Mouse (Mus musculus) heart, embryonic 14.5 days (tissue): ENCODE measurements around the gene Fam129a. TPM values are rescaled to one million over a fixed set of nuclear protein-coding genes. Genes with fewer than 3 reads are reported as not detected.

Experiments used
- ATAC-seq: fragments of 200-750 bp; cut with Nextera tagmentation; 2 replicates; pipeline ENCODE4 v1.8.0; 2017; ENCODE audit warnings: low read depth, moderate TSS enrichment; ENCODE audit not compliant: insufficient number of reproducible peaks, insufficient read depth, low FRiP score
- H3K27ac ChIP-seq, 2 experiments: fragments of 200-500 bp in 1 of 2; fragments of 300-500 bp in 1 of 2; sonication (generic) in 1 of 2; replicated peaks in 1 of 2; 2 replicates each; pipeline ENCODE4 v1.5.1; 2012 to 2014; ENCODE audit warnings: low read depth in 2 of 2, low read length in 2 of 2, control low read depth in 1 of 2, mild to moderate bottlenecking in 1 of 2, mixed read lengths in 1 of 2; ENCODE audit not compliant: control insufficient read depth in 1 of 2, insufficient read depth in 1 of 2
- H3K27me3 ChIP-seq: fragments of 300-500 bp; sonication (generic); 2 replicates; pipeline ENCODE4 v1.6.1; 2014; ENCODE audit warnings: mild to moderate bottlenecking, low read length, control low read depth; ENCODE audit not compliant: control insufficient read depth, insufficient read depth
- H3K36me3 ChIP-seq: fragments of 300-500 bp; sonication (generic); 2 replicates; pipeline ENCODE4 v1.6.1; 2014; ENCODE audit warnings: mild to moderate bottlenecking, control low read depth, low read length, mixed read lengths; ENCODE audit not compliant: control insufficient read depth, insufficient read depth
- H3K4me1 ChIP-seq, 2 experiments: fragments of 200-500 bp in 1 of 2; fragments of 300-500 bp in 1 of 2; sonication (generic) in 1 of 2; 2 replicates each; pipeline ENCODE4 v1.6.1; 2012 to 2014; ENCODE audit warnings: low read length in 2 of 2, control low read depth in 1 of 2, mixed read lengths in 1 of 2; ENCODE audit not compliant: control insufficient read depth in 2 of 2, insufficient read depth in 2 of 2
- H3K4me2 ChIP-seq: fragments of 300-500 bp; sonication (generic); 2 replicates; pipeline ENCODE4 v1.6.1; 2014; ENCODE audit warnings: mild to moderate bottlenecking, low read length
- H3K4me3 ChIP-seq, 2 experiments: fragments of 200-500 bp in 1 of 2; fragments of 300-500 bp in 1 of 2; sonication (generic) in 1 of 2; 2 replicates each; pipeline ENCODE4 v1.5.1; 2012 to 2014; ENCODE audit warnings: low read length in 2 of 2, mild to moderate bottlenecking in 2 of 2, control low read depth in 1 of 2, low read depth in 1 of 2, moderate library complexity in 1 of 2; ENCODE audit not compliant: control insufficient read depth in 1 of 2, insufficient read depth in 1 of 2
- H3K9ac ChIP-seq: fragments of 300-500 bp; sonication (generic); 2 replicates; pipeline ENCODE4 v1.6.1; 2014; ENCODE audit warnings: mild to moderate bottlenecking, low read length
- H3K9me3 ChIP-seq: fragments of 300-500 bp; sonication (generic); 2 replicates; pipeline ENCODE4 v1.6.1; 2016; ENCODE audit warnings: low read length, control low read depth; ENCODE audit not compliant: control insufficient read depth
- WGBS: fragments of 180-500 bp; shearing (Covaris S2); extraction: QIAGEN DNeasy Blood & Tissue Kit; methylation state at CpG from one replicate; pipeline ENCODE4 v1.1.7; 2014; 5-methylcytosine and 5-hydroxymethylcytosine counted together
- polyA plus RNA-seq: library from polyadenylated mRNA; unstranded; fragments of >200 nt; fragmentation: Nextera tagmentation; extraction: Ambion mirVana; gene quantifications from 2 replicates; pipeline ENCODE4 v1.2.1, GENCODE M21; 2014

Fam129a gene
- polyA plus RNA-seq, 1 experiment from 2014 or later: 5.8 TPM

GRCm38 (mm10) chr1:151716024-151716710, 145.2 kb downstream of the Fam129a start:
- Histone ChIP-seq H3K27me3 (no peaks in the 10 kb centered on the region), H3K4me3 (no peak overlapping the region), H3K4me1 (no peaks in the 10 kb centered on the region), H3K27ac (no peak overlapping the region), H3K9ac (no peak overlapping the region), H3K4me2 (no peak overlapping the region), H3K36me3 (no peaks in the 10 kb centered on the region), H3K9me3 (no peaks in the 10 kb centered on the region)
- WGBS: 65% methylated on average over 11 of the region's 11 CpGs
- ATAC-seq: no peak

GRCm38 (mm10) chr1:151717624-151718023, 146.6 kb downstream of the Fam129a start:
- Histone ChIP-seq H3K27ac (no peak overlapping the region), H3K4me3 (no peak overlapping the region), H3K9ac (no peak overlapping the region), H3K9me3 (no peaks in the 10 kb centered on the region), H3K36me3 (no peaks in the 10 kb centered on the region), H3K4me2 (no peak overlapping the region), H3K27me3 (no peaks in the 10 kb centered on the region), H3K4me1 (no peaks in the 10 kb centered on the region)
- WGBS: 94% methylated on average over 5 of the region's 5 CpGs
- ATAC-seq: no peak

GRCm38 (mm10) chr1:151718575-151718974, 147.6 kb downstream of the Fam129a start:
- H3K4me2 ChIP-seq: no peak overlapping the region
- no peak overlapping the region for H3K27ac ChIP-seq
- ATAC-seq: no peak
- H3K4me1 ChIP-seq: no peaks in the 10 kb centered on the region
- H3K9me3 ChIP-seq: no peaks in the 10 kb centered on the region
- no peaks in the 10 kb centered on the region for H3K36me3 ChIP-seq
- H3K27me3 ChIP-seq: no peaks in the 10 kb centered on the region
- no peak overlapping the region for H3K9ac ChIP-seq
- no peak overlapping the region for H3K4me3 ChIP-seq
- 75% methylated on average over 8 of the region's 8 CpGs for WGBS

- Histone ChIP-seq H3K9me3 (no peaks in the 10 kb centered on the region), H3K27me3 (no peaks in the 10 kb centered on the region), H3K9ac (no peak overlapping the region), H3K4me1 (no peaks in the 10 kb centered on the region), H3K4me3 (no peak overlapping the region), H3K36me3 (no peaks in the 10 kb centered on the region), H3K27ac (no peak overlapping the region), H3K4me2 (no peak overlapping the region)
- 88% methylated on average over 5 of the region's 5 CpGs for WGBS
- ATAC-seq: no peak
Measured at GRCm38 (mm10) chr1:151719911-151720310, 148.9 kb downstream of the Fam129a start.

- Histone ChIP-seq H3K27me3 (no peaks in the 10 kb centered on the region), H3K9ac (no peak overlapping the region), H3K4me1 (no peaks in the 10 kb centered on the region), H3K4me3 (no peak overlapping the region), H3K36me3 (no peaks in the 10 kb centered on the region), H3K27ac (no peak overlapping the region), H3K4me2 (no peak overlapping the region), H3K9me3 (no peaks in the 10 kb centered on the region)
- WGBS: 89% methylated on average over 2 of the region's 2 CpGs
- no peak for ATAC-seq
Measured at GRCm38 (mm10) chr1:151720566-151720965, 149.6 kb downstream of the Fam129a start.

GRCm38 (mm10) chr1:151721357-151721983, 150.5 kb downstream of the Fam129a start:
- Histone ChIP-seq H3K27me3 (no peaks in the 10 kb centered on the region), H3K36me3 (no peaks in the 10 kb centered on the region), H3K27ac (no peak overlapping the region), H3K4me3 (no peak overlapping the region), H3K4me1 (no peaks in the 10 kb centered on the region), H3K9ac (no peak overlapping the region), H3K9me3 (no peaks in the 10 kb centered on the region), H3K4me2 (no peak overlapping the region)
- no peak for ATAC-seq
- 74% methylated on average over 10 of the region's 10 CpGs for WGBS

- Histone ChIP-seq H3K27ac (no peak overlapping the region), H3K27me3 (no peaks in the 10 kb centered on the region), H3K36me3 (no peaks in the 10 kb centered on the region), H3K9me3 (no peaks in the 10 kb centered on the region), H3K4me2 (no peak overlapping the region), H3K9ac (no peak overlapping the region), H3K4me3 (no peak overlapping the region), H3K4me1 (no peaks in the 10 kb centered on the region)
- no peak for ATAC-seq
- 83% methylated on average over 4 of the region's 4 CpGs for WGBS
Measured at GRCm38 (mm10) chr1:151723771-151724170, 152.8 kb downstream of the Fam129a start.

GRCm38 (mm10) chr1:151725590-151725989, 154.6 kb downstream of the Fam129a start:
- Histone ChIP-seq H3K27ac (no peak overlapping the region), H3K9ac (no peak overlapping the region), H3K27me3 (no peaks in the 10 kb centered on the region), H3K36me3 (no peaks in the 10 kb centered on the region), H3K9me3 (no peaks in the 10 kb centered on the region), H3K4me1 (no peaks in the 10 kb centered on the region), H3K4me2 (no peak overlapping the region), H3K4me3 (no peak overlapping the region)
- no peak for ATAC-seq
- 67% methylated on average over 2 of the region's 2 CpGs for WGBS
